Mouse (Mus musculus) cerebellum, adult 2 months (tissue): ENCODE measurements around the gene Olfr1431.
"Not testable (repeated sequence)": the region's sequence is repeated elsewhere in the genome, so short reads cannot be mapped to it uniquely, and the experiment has no call there.

Experiments
- CTCF ChIP-seq: fragments of 200-500 bp; IDR thresholded peaks from 2 replicates; pipeline ENCODE4 v1.5.1; 2011; ENCODE audit warnings: low read depth, mild to moderate bottlenecking, control low read depth, low read length, moderate library complexity, borderline replicate concordance; ENCODE audit not compliant: insufficient read depth
- POLR2A ChIP-seq: fragments of 200-500 bp; IDR thresholded peaks from 2 replicates; pipeline ENCODE4 v1.6.1; 2011; ENCODE audit warnings: low read length, control low read depth, borderline replicate concordance; ENCODE audit not compliant: insufficient read depth

DNA sequence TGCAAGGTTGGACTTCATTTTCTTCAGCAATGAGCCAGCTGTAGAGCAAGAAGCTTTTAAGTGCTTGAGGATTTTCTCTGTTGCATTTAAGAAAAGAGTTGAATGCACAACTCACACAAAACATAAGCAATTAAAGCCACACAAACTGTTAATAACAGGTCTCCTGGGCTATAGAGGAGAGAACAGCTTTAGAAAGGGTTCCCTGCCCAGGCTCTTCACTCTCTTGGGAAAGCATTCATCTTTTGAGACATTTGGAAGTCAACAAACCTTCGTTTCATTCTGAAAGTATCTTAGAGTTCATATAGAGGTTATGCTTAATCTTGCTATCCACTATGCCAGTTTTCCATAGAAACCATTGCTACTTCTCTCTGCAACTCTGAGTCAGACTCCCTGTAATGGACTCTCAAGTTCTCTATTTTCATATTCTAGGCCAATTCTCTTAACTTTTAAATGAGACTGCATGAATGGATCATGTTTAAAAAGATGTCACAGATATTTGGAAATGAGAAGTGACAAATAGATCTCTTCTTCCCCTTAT lies 30.3 kb upstream of the Olfr1431 start, which contains the start of gene Olfr1555-ps1:
- not testable (repeated sequence) for TF ChIP-seq POLR2A, CTCF
